Mouse (Mus musculus): ENCODE data around the gene Zfp592.

GRCm38 (mm10) chr7:81039711-81040110 is 46.2 kb downstream of the Zfp592 start:
- TF ChIP-seq CTCF (IDR thresholded peaks at IDR 0.05; ENCODE audit: extremely low read depth, insufficient read depth, low read length) (no peak), POLR2A (IDR thresholded peaks at IDR 0.05; ENCODE audit: extremely low read depth, insufficient read depth, low read length) (no peak)
